Mouse (Mus musculus) midbrain, embryonic 14.5 days (tissue): ENCODE results near the gene Grn. TPM values are rescaled to one million over a fixed set of nuclear protein-coding genes. Genes with fewer than 3 reads are reported as not detected.

Experiments used
- ATAC-seq: fragments of 200-750 bp; cut with Nextera tagmentation; 2 replicates; pipeline ENCODE4 v1.8.0; 2017; ENCODE audit warnings: moderate number of reproducible peaks, moderate library complexity; ENCODE audit not compliant: low FRiP score, low TSS enrichment
- DNase-seq: peaks from one replicate; pipeline ENCODE4 v3.0.0-alpha.2; 2015
- H3K27ac ChIP-seq: fragments of 300-500 bp; sonication (generic); replicated peaks from 2 replicates; pipeline ENCODE4 v1.5.1; 2014; ENCODE audit warnings: mild to moderate bottlenecking, low read depth, low read length, moderate library complexity
- H3K27me3 ChIP-seq: fragments of 300-500 bp; sonication (generic); 2 replicates; pipeline ENCODE4 v1.6.1; 2014; ENCODE audit warnings: low read length, control low read depth, mixed read lengths; ENCODE audit not compliant: control insufficient read depth, insufficient read depth
- H3K36me3 ChIP-seq: fragments of 300-500 bp; sonication (generic); 2 replicates; pipeline ENCODE4 v1.6.1; 2014; ENCODE audit warnings: low read length, control low read depth; ENCODE audit not compliant: control insufficient read depth, insufficient read depth
- H3K4me1 ChIP-seq: fragments of 300-500 bp; sonication (generic); 2 replicates; pipeline ENCODE4 v1.6.1; 2014; ENCODE audit warnings: mild to moderate bottlenecking, antibody characterized with exemption, low read length, control low read depth; ENCODE audit not compliant: control insufficient read depth, insufficient read depth
- H3K4me2 ChIP-seq: fragments of 300-500 bp; sonication (generic); 2 replicates; pipeline ENCODE4 v1.6.1; 2014; ENCODE audit warnings: mild to moderate bottlenecking, low read length, moderate library complexity
- H3K4me3 ChIP-seq: fragments of 300-500 bp; sonication (generic); replicated peaks from 2 replicates; pipeline ENCODE4 v1.5.1; 2014; ENCODE audit warnings: low read depth, low read length
- H3K9ac ChIP-seq: fragments of 300-500 bp; sonication (generic); replicated peaks from 2 replicates; pipeline ENCODE4 v1.6.1; 2014; ENCODE audit warnings: mild to moderate bottlenecking, low read length, moderate library complexity
- H3K9me3 ChIP-seq: fragments of 300-500 bp; sonication (generic); 2 replicates; pipeline ENCODE4 v1.6.1; 2016; ENCODE audit warnings: low read length, control low read depth, mixed read lengths; ENCODE audit not compliant: control insufficient read depth
- WGBS: fragments of 180-500 bp; shearing (Covaris S2); extraction: QIAGEN DNeasy Blood & Tissue Kit; methylation state at CpG from one replicate; pipeline ENCODE4 v1.1.7; 2014; 5-methylcytosine and 5-hydroxymethylcytosine counted together
- polyA plus RNA-seq: library from polyadenylated mRNA; unstranded; fragments of >200 nt; fragmentation: Nextera tagmentation; extraction: Ambion mirVana; gene quantifications from 2 replicates; pipeline ENCODE4 v1.2.1, GENCODE M21; 2014

Gene Grn
- polyA plus RNA-seq, 1 experiment from 2014 or later, result 45.5 TPM

DNA sequence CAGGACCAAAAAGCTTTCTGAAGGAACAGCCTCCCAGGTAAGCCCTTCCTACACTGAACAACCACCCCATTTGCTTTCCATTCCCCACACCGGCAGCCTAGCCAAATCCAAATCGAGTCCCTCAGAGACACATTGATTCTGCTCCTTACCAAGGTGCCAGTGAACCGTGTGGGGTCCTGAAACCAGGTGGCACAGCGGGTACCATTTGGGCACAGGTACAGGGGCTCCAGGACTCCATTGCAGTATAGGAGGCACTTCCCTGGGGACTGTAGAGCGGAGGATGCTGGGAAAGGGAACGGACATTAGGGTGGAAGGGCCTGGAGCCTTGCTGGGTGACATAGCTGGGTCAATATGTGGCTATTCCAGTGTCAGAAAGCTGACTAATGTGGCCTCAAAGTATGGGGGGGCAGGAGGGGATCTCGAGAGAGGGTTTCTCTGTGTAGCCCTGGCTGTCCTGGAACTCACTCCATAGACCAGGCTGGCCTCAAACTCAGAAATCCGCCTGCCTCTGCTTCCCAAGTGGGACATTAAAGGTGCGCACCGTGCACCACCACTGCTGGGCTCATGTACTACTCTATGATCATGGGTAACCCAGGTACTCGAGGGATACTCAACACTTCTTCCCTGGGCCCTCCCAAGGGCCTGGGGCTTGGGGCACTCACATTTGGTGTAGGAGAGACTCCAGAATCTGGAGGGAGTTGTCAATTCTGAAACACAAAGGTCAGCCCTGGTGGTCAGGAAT lies 24.4 kb upstream of the Grn start:
- peaks cover 21% of the 10 kb centered on the region for H3K4me1 ChIP-seq
- H3K4me2 ChIP-seq, result peak overlapping the region; percentile 79
- 89% methylated on average over 11 of the region's 11 CpGs for WGBS
- DNase-seq (no peak), ATAC-seq (no peak)
- H3K9me3 ChIP-seq, result no peaks in the 10 kb centered on the region
- peak overlapping the region; percentile 80; the same call in 1 of the 2 replicates for H3K9ac ChIP-seq
- H3K27me3 ChIP-seq, result no peaks in the 10 kb centered on the region
- peaks cover 36% of the 10 kb centered on the region for H3K36me3 ChIP-seq
- H3K4me3 ChIP-seq, result peak overlapping the region; percentile 79
- H3K27ac ChIP-seq, result no peak overlapping the region

DNA sequence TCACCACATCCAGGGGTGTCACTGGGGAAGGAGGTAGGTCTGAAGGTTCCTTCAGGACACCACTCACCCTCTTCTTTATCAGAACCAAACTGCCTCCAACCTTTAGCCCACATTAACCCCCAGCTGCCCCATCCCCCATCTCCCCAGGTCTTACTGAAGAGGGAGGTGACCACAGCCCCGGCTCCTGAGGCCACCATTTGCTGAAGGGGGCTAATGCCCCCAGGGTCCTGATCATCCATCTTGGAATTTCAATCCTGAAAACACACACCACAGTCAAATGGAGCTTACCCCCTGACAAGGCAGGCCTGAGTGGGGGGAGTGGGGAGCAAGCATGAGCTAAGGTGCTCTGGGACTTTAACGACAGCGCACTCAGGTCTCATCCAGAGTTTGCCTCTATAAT lies 23.7 kb upstream of the Grn start:
- H3K9ac ChIP-seq, result peak overlapping the region; percentile 80
- WGBS, result 6% methylated on average over 3 of the region's 3 CpGs
- H3K4me3 ChIP-seq, result peak overlapping the region; percentile 79
- H3K4me2 ChIP-seq, result peak overlapping the region; percentile 79
- no peaks in the 10 kb centered on the region for H3K9me3 ChIP-seq
- ATAC-seq, result no peak
- DNase-seq, result no peak
- peaks cover 29% of the 10 kb centered on the region for H3K36me3 ChIP-seq
- no peaks in the 10 kb centered on the region for H3K27me3 ChIP-seq
- H3K4me1 ChIP-seq, result peaks cover 21% of the 10 kb centered on the region
- H3K27ac ChIP-seq, result peak overlapping the region; percentile 84

DNA sequence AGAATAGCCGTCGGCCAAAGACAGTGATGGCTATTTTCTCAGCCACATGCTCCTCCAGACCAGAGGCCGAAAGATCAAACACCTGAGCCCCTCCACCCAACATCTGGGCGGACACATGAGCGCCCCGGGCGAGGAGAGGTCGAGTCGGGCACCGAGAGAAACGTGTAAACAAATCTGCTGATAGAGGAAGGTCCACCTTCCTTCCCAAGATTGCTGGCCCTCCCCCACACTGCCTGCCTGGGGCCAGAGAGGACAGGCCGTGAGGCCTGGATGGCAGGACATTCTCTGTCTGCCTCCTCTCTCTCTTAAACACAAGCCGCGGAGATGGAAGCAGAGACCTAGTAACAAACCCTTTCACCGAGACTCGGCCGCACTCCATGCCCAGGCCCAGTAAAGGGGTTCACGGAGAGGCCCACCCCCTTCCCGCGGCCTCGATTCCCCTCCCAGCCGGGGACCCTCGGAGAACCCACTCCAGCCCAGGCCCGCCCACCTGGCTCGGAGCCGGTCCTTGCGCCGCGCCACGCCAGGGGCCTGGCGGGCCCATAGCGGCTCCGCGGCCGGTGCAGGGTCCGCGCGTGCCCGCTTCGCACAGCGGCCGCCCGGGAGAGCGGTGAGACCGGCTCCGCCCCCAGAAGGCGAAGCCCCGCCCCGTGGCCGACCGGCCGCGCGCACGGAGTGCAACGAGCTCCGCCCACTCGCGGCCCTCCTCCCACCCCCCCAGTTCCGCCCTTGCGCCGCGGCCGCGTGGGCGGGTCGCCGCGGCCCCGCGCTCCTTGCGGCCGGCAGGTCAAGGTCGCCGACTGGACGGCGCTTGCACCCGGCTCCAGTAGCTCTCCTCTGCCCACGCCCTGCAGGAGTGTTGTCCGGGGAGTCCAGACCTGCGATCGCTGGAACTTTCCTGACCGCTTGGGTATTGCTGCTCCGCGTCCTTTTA lies 22.9 kb upstream of the Grn start:
- peaks cover 21% of the 10 kb centered on the region for H3K36me3 ChIP-seq
- no peaks in the 10 kb centered on the region for H3K27me3 ChIP-seq
- H3K4me3 ChIP-seq, result peak overlapping the region; percentile 79
- H3K4me2 ChIP-seq, result peak overlapping the region; percentile 79
- ATAC-seq, result peak; percentile 71
- peak overlapping the region; percentile 80 for H3K9ac ChIP-seq
- H3K27ac ChIP-seq, result peak overlapping the region; percentile 84
- WGBS, result under 1% methylated on average over 83 of the region's 85 CpGs
- H3K9me3 ChIP-seq, result no peaks in the 10 kb centered on the region
- peak; percentile 95 for DNase-seq
- H3K4me1 ChIP-seq, result peaks cover 21% of the 10 kb centered on the region

DNA sequence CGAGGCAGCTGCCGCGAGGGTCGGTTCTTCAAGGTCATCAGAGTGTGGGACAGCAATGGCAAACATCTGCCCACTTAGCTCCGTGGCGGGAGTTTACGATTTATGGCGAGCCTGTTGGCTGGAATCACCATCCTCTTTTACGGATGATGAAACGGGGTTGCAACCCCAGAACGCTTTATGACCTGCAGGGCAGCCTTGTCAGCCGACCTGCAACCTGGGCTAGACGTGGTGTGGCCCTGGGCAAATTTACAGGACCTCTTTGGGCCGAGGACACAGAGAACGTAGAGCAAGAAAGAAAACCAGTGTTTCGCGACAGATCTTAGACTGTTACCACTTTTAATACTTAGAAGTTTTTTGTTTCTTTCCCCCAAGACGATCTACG lies 22.3 kb upstream of the Grn start, which contains the start of gene Slc25a39:
Gene Slc25a39 (minus strand): TSS at position 113 of the 382 bp plus-strand sequence.
- Histone ChIP-seq H3K9ac (peak within 1 kb of the TSS; percentile 80), H3K4me2 (peak within 1 kb of the TSS; percentile 79), H3K4me1 (peaks cover 21% of the 10 kb centered on the region), H3K27ac (peak within 1 kb of the TSS; percentile 84), H3K4me3 (peak within 1 kb of the TSS; percentile 79), H3K36me3 (peaks cover 15% of the 10 kb centered on the region), H3K27me3 (no peaks in the 10 kb centered on the region), H3K9me3 (no peaks in the 10 kb centered on the region)
- WGBS, result under 1% methylated on average over 19 of the region's 19 CpGs
- DNase-seq (no peak), ATAC-seq (no peak)

DNA sequence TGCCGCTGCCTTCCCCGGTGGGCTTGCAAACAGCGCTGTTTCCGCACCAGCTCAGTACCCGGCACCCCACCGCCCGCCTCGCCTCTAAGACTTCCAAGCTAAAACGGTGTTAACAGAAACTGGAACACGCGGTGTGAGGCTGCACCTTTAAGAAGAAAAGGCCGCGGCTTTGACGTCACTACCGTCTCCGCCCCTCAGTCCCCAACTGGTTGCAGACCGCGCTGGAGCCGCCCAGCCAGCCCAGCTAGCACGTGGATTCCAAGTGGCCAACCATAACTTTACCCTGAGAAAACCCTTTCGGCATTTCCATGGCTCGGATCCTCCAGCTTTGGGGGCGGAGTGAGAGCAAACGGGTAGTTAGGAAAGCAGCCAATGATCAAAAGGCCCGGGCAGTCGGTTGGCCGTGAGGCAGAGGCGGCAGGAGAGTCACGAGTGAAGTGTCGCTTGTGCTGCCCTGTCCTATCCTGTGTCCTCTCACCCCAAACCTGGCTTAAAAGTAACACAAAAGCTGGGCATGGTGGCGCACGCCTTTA lies 21.7 kb upstream of the Grn start:
- peaks cover 9% of the 10 kb centered on the region for H3K36me3 ChIP-seq
- H3K9ac ChIP-seq, result 0 out of 2 replicates have a peak overlapping the region, but pooled peaks have one; percentile 80
- ATAC-seq (peak; percentile 92), DNase-seq (peak; percentile 99)
- H3K27me3 ChIP-seq, result no peaks in the 10 kb centered on the region
- H3K4me3 ChIP-seq, result peak overlapping the region; percentile 79
- WGBS, result under 1% methylated on average over 32 of the region's 32 CpGs
- peaks cover 21% of the 10 kb centered on the region for H3K4me1 ChIP-seq
- peak overlapping the region; percentile 84; the same call in 1 of the 2 replicates for H3K27ac ChIP-seq
- no peaks in the 10 kb centered on the region for H3K9me3 ChIP-seq
- peak overlapping the region; percentile 79 for H3K4me2 ChIP-seq

DNA sequence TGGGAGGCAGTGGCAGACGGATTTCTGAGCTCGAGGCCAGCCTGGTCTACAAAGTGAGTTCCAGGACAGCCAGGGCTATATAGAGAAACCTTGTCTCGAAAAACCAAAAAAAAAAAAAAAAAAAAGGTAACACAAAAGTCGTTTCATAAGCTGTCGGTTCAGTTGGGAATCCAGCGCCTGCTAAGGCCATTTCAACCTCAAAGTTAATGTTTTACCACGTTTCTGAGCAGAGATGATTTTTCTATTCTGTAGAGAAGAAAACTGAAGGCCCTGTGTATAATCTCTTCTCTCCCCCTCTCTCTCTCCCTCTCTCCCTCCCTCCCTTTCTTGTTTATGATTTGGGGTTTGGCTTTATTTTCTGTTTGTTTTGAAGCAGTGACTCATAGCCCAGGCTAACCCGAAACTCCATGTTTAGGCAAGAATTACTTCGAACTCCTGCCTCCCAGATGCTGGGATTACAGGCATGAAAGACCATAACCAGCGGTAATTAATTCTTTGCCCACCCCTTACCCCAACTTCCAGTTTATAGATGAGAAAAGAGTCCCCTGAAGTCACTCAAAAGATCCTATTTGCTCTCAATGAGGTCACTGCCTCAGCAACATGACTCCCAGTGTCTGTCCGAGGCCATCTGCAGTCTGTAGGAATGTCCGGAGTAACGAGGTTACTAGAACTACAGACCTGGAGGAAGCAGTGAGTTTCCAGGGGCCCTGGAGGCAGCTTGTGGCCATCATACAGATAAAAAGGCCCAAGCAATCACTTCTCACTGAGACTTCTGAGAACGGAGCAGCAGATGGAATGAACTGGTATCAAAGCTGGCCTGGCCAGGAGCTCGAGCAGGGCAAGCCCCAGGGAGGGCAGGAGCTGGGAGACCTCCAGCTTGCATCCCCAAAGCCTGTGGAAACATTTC lies 21.0 kb upstream of the Grn start:
- 47% methylated on average over 15 of the region's 15 CpGs for WGBS
- 0 out of 2 replicates have a peak overlapping the region, but pooled peaks have one; percentile 52 for H3K27ac ChIP-seq
- H3K9me3 ChIP-seq, result no peaks in the 10 kb centered on the region

DNA sequence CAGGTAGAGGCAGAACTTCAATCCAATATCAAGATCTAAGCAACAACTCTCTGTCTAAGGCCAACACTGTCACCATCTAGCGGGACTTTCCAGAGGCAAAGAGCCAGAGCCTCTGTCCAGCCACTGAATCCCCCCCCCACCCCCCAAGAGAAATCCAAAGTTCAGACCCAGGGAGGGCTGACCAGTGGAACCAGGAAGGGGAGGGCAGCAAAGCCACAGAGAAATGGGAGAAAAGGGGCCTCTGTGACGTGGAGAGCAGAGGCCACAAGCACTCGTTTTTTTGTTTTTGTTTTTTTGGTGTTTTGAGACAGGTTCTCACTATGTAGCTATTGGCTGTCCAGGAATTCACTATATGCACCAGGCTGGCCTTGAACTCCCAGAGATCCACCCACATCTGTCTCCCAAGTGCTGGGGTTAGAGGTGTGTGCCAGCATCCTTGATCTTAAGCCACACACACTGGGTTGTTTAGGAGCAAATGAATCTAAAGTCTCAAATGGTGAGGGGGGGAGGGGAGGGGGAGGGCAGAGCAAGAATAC lies 20.3 kb upstream of the Grn start:
- H3K4me3 ChIP-seq, result no peak overlapping the region
- DNase-seq, result no peak
- H3K27ac ChIP-seq, result no peak overlapping the region
- no peak overlapping the region for H3K4me2 ChIP-seq
- H3K9me3 ChIP-seq, result no peaks in the 10 kb centered on the region
- WGBS, result 84% methylated on average over 3 of the region's 3 CpGs
- peaks cover 19% of the 10 kb centered on the region for H3K4me1 ChIP-seq
- no peak overlapping the region for H3K9ac ChIP-seq
- no peaks in the 10 kb centered on the region for H3K27me3 ChIP-seq
- no peak for ATAC-seq
- H3K36me3 ChIP-seq, result no peaks in the 10 kb centered on the region; the same call in 1 of the 2 replicates

More for the DNA sequence above, 21.0 kb upstream of the Grn start:
- ATAC-seq, result no peak
- no peaks in the 10 kb centered on the region for H3K27me3 ChIP-seq
- peaks cover 21% of the 10 kb centered on the region for H3K4me1 ChIP-seq
- H3K9ac ChIP-seq, result no peak overlapping the region
- H3K4me2 ChIP-seq, result peak overlapping the region; percentile 79
- H3K4me3 ChIP-seq, result peak overlapping the region; percentile 79
- DNase-seq, result no peak
- H3K36me3 ChIP-seq, result peaks cover 1% of the 10 kb centered on the region; the same call in 1 of the 2 replicates
